Mouse (Mus musculus): ENCODE measurements around the gene Cep68.

GRCm38 (mm10) chr11:20278702-20279101 lies 29.5 kb upstream of the Cep68 start:
- TF ChIP-seq FLI1 (IDR thresholded peaks at IDR 0.05; ENCODE audit: low read length) (no peak), GATA1 (IDR thresholded peaks at IDR 0.05; ENCODE audit: borderline replicate concordance, low read length) (no peak)

Measured in megakaryocyte, embryonic 14.5 days (primary cell).